8 mouse cellular contexts compared by ENCODE assay signal in genomic region chr1:119878909-119879308, GRCm38 (mm10). TPM values are rescaled to one million over a fixed set of nuclear protein-coding genes. Genes with fewer than 3 reads are reported as not detected.
A peak's percentile ranks its signal among the peaks of the same experiment; 100 is the strongest.
DNase-seq lines count a peak whose midpoint lies in the region; ATAC-seq and TF ChIP-seq lines count a peak whose summit lies in the region.

No protein-coding gene starts in this region.

- H3K4me3 ChIP-seq in lung, adult 2 months (replicated peaks; ENCODE audit: extremely low read depth, low read depth, low read length), result no peak overlapping the region

- ATAC-seq in cerebellum, adult (ENCODE audit: insufficient number of reproducible peaks, low FRiP score, low TSS enrichment), result 0 out of 2 replicates have a peak, but pooled peaks have one; percentile 26
- ATAC-seq in monocyte, adult 5-6 weeks (replicated peaks; ENCODE audit: insufficient number of reproducible peaks, low FRiP score, low TSS enrichment, poor library complexity, severe bottlenecking), result no peak

- no peak for TF ChIP-seq CTCF in lung, adult 2 months (IDR thresholded peaks at IDR 0.05; ENCODE audit: insufficient read depth, low read length)

- no peak for TF ChIP-seq POLR2A in lung, adult 2 months (IDR thresholded peaks at IDR 0.05; ENCODE audit: borderline replicate concordance, extremely low read depth, low read depth, low read length)

- no peak for DNase-seq in cerebellum, adult 11-12 months
- DNase-seq in lung, adult 18-20 months, result peak; percentile 15 to 28
- DNase-seq in lung, adult 2 months, result no peak
- DNase-seq in layer of hippocampus, postnatal 36 days, result peak; percentile 71 to 79
- DNase-seq in right cerebral cortex, postnatal 10 days (ENCODE audit: low spot score in 2 of 2), result peak; percentile 88 to 90
- no peak for DNase-seq in retina, embryonic 14.5 days (ENCODE audit: low spot score)

- 59% methylated on average over 7 of the region's 7 CpGs for WGBS in lung, adult 2 months

- peaks cover 2% of the 10 kb centered on the region; the same call in 1 of the 2 replicates for H3K4me1 ChIP-seq in lung, adult 2 months (ENCODE audit: control insufficient read depth, insufficient read depth, low read length)

RNA-seq across cellular contexts. Expression of gene Tmem177, which starts 34.1 kb away (rescaled TPM):
- 2.8 and 4.3 TPM in 2 replicates for polyA plus RNA-seq in lung, adult 2 months (2012; rRNA removed)
- 1 to 10 TPM; 6.6 to 8.3 TPM for total RNA-seq in layer of hippocampus, postnatal 36 days (2021)
- total RNA-seq in monocyte, adult 5-6 weeks (2017), result 0.64 to 3.5 TPM (median 0.76 TPM) in 3 replicates

RNA-seq across cellular contexts. Expression of gene Ptpn4, which starts 41.5 kb away (rescaled TPM):
- polyA plus RNA-seq in lung, adult 2 months (2012; rRNA removed), result 3.9 and 4.2 TPM in 2 replicates
- total RNA-seq in layer of hippocampus, postnatal 36 days (2021), result 10 to 100 TPM; 62.3 to 76.3 TPM
- total RNA-seq in monocyte, adult 5-6 weeks (2017), result 20.2 to 103 TPM (median 20.9 TPM) in 3 replicates

Comparison
In these comparisons a context has a peak if more than half of its experiments do, and no peak if none do; other contexts are left out.
1. DNase-seq: peak in lung, adult 18-20 months (2 of 2), layer of hippocampus, postnatal 36 days (2 of 2) and right cerebral cortex, postnatal 10 days (2 of 2); none in cerebellum, adult 11-12 months (single experiment), lung, adult 2 months (single experiment) and retina, embryonic 14.5 days (single experiment).